Mouse (Mus musculus) hindbrain, embryonic 14.5 days (tissue): Measurements from ENCODE around the gene Nucb1. TPM values are rescaled to one million over a fixed set of nuclear protein-coding genes. Genes with fewer than 3 reads are reported as not detected.
"Not testable (repeated sequence)": the region's sequence is repeated elsewhere in the genome, so short reads cannot be mapped to it uniquely, and the experiment has no call there.

Source experiments
- ATAC-seq: fragments of 200-750 bp; cut with Nextera tagmentation; 2 replicates; pipeline ENCODE4 v1.8.0; 2017; ENCODE audit warnings: moderate number of reproducible peaks, mild to moderate bottlenecking, moderate TSS enrichment, moderate library complexity; ENCODE audit not compliant: low FRiP score
- DNase-seq: peaks from one replicate; pipeline ENCODE4 v3.0.0-alpha.2; 2015; ENCODE audit warnings: low spot score
- H3K27ac ChIP-seq: fragments of 300-500 bp; sonication (generic); 2 replicates; pipeline ENCODE4 v1.5.1; 2014; ENCODE audit warnings: mild to moderate bottlenecking, moderate library complexity
- H3K27me3 ChIP-seq: fragments of 300-500 bp; sonication (generic); 2 replicates; pipeline ENCODE4 v1.6.1; 2014; ENCODE audit warnings: mild to moderate bottlenecking, low read length, mixed read lengths; ENCODE audit not compliant: control insufficient read depth, insufficient read depth
- H3K36me3 ChIP-seq: fragments of 300-500 bp; sonication (generic); replicated peaks from 2 replicates; pipeline ENCODE4 v1.6.1; 2014; ENCODE audit not compliant: control insufficient read depth, insufficient read depth
- H3K4me1 ChIP-seq: fragments of 300-500 bp; sonication (generic); replicated peaks from 2 replicates; pipeline ENCODE4 v1.6.1; 2014; ENCODE audit warnings: antibody characterized with exemption, low read length, mixed read lengths; ENCODE audit not compliant: control insufficient read depth, insufficient read depth
- H3K4me2 ChIP-seq: fragments of 300-500 bp; sonication (generic); replicated peaks from 2 replicates; pipeline ENCODE4 v1.6.1; 2014; ENCODE audit warnings: mild to moderate bottlenecking, moderate library complexity
- H3K4me3 ChIP-seq: fragments of 300-500 bp; sonication (generic); replicated peaks from 2 replicates; pipeline ENCODE4 v1.5.1; 2014; ENCODE audit warnings: mild to moderate bottlenecking, low read length
- H3K9ac ChIP-seq: fragments of 300-500 bp; sonication (generic); 2 replicates; pipeline ENCODE4 v1.6.1; 2014
- H3K9me3 ChIP-seq: fragments of 300-500 bp; sonication (generic); 2 replicates; pipeline ENCODE4 v1.6.1; 2016; ENCODE audit warnings: low read length; ENCODE audit not compliant: control insufficient read depth
- WGBS: fragments of 180-500 bp; shearing (Covaris S2); extraction: QIAGEN DNeasy Blood & Tissue Kit; methylation state at CpG from one replicate; pipeline ENCODE4 v1.1.7; 2014; 5-methylcytosine and 5-hydroxymethylcytosine counted together
- polyA plus RNA-seq: library from polyadenylated mRNA; unstranded; fragments of >200 nt; fragmentation: Nextera tagmentation; extraction: Ambion mirVana; gene quantifications from 2 replicates; pipeline ENCODE4 v1.2.1, GENCODE M21; 2014

Nucb1 gene
- polyA plus RNA-seq, 1 experiment from 2014 or later = 121 TPM

DNA sequence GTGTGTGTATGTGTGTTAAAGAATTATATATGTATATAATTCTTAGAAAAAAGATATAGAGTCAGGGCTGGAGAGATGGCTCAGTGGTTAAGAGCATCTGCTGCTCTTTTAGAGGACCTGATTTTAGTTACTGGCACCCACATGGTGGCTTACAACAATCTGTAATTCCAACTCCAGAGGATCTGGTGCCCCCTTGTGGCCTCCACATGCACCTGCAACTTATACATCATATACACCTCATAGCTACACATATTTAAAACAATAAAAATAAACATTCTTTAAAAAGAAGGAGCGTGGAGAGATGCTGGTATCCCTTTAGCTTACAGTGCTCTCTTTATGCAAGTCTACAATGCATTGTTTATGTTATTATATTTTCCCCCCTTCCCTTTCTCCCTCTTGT lies 34.3 kb upstream of the Nucb1 start:
- Histone ChIP-seq H3K9ac (no peak overlapping the region), H3K4me1 (no peaks in the 10 kb centered on the region), H3K9me3 (no peaks in the 10 kb centered on the region), H3K27me3 (no peaks in the 10 kb centered on the region), H3K36me3 (no peaks in the 10 kb centered on the region), H3K4me3 (no peak overlapping the region), H3K4me2 (no peak overlapping the region), H3K27ac (no peak overlapping the region)
- DNase-seq (no peak), ATAC-seq (no peak)
- 87% methylated on average over 1 of the region's 1 CpGs for WGBS

DNA sequence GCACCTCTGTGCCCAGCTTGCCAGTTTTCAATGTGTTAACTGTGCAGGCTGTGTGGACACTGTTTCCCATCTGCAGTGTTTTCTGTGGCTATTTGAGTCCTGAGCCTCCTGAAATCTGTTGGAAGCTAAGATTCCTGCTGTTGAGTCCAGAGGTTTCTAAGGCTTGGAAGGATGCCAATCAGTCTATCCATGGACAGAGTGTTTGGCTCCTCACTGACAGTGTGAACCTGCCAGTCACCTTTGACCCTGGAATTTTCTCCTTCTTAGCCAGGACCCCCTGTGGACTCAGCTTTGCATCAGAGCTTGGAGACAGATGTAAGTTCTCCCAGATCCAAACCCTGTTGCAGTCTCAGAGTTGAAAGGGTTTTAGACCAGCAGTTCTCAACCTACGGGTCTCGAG lies 30.0 kb upstream of the Nucb1 start:
- no peak overlapping the region for H3K27ac ChIP-seq
- H3K9ac ChIP-seq = no peak overlapping the region
- no peak overlapping the region for H3K4me3 ChIP-seq
- peaks cover 7% of the 10 kb centered on the region; the same call in 1 of the 2 replicates for H3K4me1 ChIP-seq
- no peaks in the 10 kb centered on the region for H3K36me3 ChIP-seq
- WGBS = 79% methylated on average over 2 of the region's 2 CpGs
- no peak overlapping the region for H3K4me2 ChIP-seq
- ATAC-seq (no peak), DNase-seq (no peak)
- no peaks in the 10 kb centered on the region for H3K27me3 ChIP-seq
- no peaks in the 10 kb centered on the region for H3K9me3 ChIP-seq

DNA sequence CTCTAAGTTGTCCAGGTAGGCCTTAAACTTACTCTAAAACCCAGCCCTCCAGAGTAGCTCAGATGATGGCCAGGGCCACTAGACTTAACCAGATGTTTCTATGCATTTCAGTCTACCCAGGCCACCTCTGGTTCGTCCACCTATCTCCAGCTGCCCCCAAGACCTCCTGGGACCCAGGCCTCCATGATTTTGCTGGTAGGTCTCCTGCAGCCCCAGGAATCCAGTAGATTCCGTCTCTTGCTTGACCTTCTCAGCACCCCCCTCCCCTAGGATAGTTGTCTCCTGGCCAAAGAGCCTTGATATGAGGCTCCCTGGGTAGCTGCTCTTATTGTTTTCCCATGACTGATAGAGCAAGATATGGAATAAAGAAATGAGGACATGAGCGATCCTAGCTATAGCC lies 28.9 kb upstream of the Nucb1 start:
- WGBS = 80% methylated on average over 3 of the region's 3 CpGs
- Histone ChIP-seq H3K4me2 (no peak overlapping the region), H3K9me3 (no peaks in the 10 kb centered on the region), H3K9ac (no peak overlapping the region), H3K36me3 (no peaks in the 10 kb centered on the region), H3K27ac (no peak overlapping the region; the same call in 1 of the 2 replicates), H3K4me3 (no peak overlapping the region), H3K27me3 (no peaks in the 10 kb centered on the region), H3K4me1 (peaks cover 7% of the 10 kb centered on the region; the same call in 1 of the 2 replicates)
- no peak for DNase-seq
- ATAC-seq = no peak

DNA sequence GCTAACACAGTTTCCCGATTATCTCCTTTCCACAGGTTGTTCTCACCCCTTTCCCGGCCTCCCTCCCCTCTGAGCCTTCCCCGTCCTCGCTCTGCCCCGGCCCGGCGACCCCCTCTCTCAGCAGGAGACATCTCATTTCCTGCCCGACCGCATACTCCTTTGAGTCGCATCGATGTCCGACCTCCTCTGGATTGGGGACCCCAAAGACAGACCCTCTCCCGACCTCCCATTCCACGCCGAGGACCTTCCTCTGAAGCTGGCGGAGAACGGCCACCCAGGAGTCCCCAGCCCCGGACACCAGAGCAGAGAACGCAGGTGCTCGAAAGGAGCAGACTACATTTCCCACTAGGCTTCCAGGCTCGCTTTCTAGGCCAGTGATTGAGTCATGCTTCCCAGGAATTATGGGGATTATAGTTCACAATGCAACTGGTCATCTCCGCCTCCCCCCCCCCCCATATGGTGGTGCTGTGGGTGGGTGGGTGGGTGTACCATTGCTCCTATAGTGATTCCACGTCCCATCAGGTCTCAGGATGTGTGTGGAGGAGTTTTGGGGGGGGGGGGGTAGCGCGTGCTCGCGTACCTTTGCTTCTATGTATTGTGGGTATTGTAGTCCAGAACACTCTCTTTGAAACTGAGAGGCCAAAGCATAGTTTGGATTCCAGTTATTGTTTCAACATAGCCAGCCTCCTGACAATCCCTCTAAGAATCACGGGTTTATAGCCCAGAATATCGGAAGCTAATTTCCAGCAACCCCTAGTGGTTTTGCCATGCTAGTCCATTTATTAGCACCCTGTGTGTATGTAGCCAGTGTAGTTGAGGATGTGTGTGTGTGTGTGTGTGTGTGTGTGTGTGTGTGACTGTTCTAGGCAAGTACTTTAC lies 28.2 kb upstream of the Nucb1 start:
- WGBS = 2% methylated on average over 28 of the region's 29 CpGs
- peak; percentile 89 for ATAC-seq

GRCm38 (mm10) chr7:45537602-45538001 lies 27.4 kb upstream of the Nucb1 start:
- Histone ChIP-seq H3K9me3 (no peaks in the 10 kb centered on the region), H3K4me1 (peaks cover 7% of the 10 kb centered on the region; the same call in 1 of the 2 replicates), H3K4me2 (peak overlapping the region; percentile 75), H3K9ac (peak overlapping the region; percentile 65), H3K27ac (no peak overlapping the region), H3K27me3 (no peaks in the 10 kb centered on the region), H3K36me3 (no peaks in the 10 kb centered on the region), H3K4me3 (peak overlapping the region; percentile 45)
- 77% methylated on average over 10 of the region's 10 CpGs for WGBS
- no peak for ATAC-seq
- DNase-seq = no peak

More for the DNA sequence above, 28.2 kb upstream of the Nucb1 start:
- Histone ChIP-seq H3K27ac (peak overlapping the region; percentile 16; the same call in 1 of the 2 replicates), H3K9me3 (no peaks in the 10 kb centered on the region), H3K36me3 (no peaks in the 10 kb centered on the region), H3K4me2 (peak overlapping the region; percentile 75), H3K4me3 (peak overlapping the region; percentile 45), H3K9ac (peak overlapping the region; percentile 65), H3K27me3 (no peaks in the 10 kb centered on the region), H3K4me1 (peaks cover 7% of the 10 kb centered on the region; the same call in 1 of the 2 replicates)
- peak; percentile 82 for DNase-seq

DNA sequence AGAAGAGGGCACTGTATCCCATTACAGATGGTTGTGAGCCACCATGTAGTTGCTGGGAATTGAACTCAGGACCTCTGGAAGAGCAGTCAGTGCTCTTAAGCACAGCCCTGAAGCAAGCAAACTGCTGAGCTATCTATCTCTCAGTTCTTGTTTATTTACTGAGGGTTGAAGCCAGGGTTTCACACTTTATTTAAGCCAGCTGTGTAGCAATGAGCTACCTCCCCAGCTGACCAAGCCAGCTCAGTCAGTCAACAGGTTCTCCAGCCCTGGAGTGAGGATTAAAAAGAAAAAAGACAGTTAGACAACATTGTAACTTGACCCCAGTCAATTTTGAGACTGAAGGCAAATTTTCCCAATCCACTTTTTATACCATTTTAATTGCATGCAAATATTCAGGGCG lies 25.5 kb upstream of the Nucb1 start:
- no peak for DNase-seq
- WGBS = 69% methylated on average over 1 of the region's 1 CpGs
- no peak for ATAC-seq
- no peak overlapping the region for H3K4me2 ChIP-seq
- H3K27me3 ChIP-seq = no peaks in the 10 kb centered on the region
- H3K9ac ChIP-seq = no peak overlapping the region
- no peaks in the 10 kb centered on the region for H3K36me3 ChIP-seq
- no peak overlapping the region for H3K27ac ChIP-seq
- no peak overlapping the region for H3K4me3 ChIP-seq
- no peaks in the 10 kb centered on the region for H3K9me3 ChIP-seq
- H3K4me1 ChIP-seq = peaks cover 7% of the 10 kb centered on the region; the same call in 1 of the 2 replicates

GRCm38 (mm10) chr7:45530643-45531042 lies 20.4 kb upstream of the Nucb1 start:
- ATAC-seq (no peak), DNase-seq (no peak)
- Histone ChIP-seq H3K27ac (no peak overlapping the region), H3K4me2 (no peak overlapping the region), H3K9me3 (no peaks in the 10 kb centered on the region), H3K36me3 (no peaks in the 10 kb centered on the region), H3K4me1 (no peaks in the 10 kb centered on the region), H3K4me3 (no peak overlapping the region), H3K27me3 (no peaks in the 10 kb centered on the region), H3K9ac (no peak overlapping the region)
- 79% methylated on average over 2 of the region's 2 CpGs for WGBS

- WGBS = 18% methylated on average over 6 of the region's 6 CpGs
- H3K4me3 ChIP-seq = no peak overlapping the region
- ATAC-seq = no peak
- H3K27ac ChIP-seq = no peak overlapping the region
- no peaks in the 10 kb centered on the region for H3K27me3 ChIP-seq
- H3K4me1 ChIP-seq = peaks cover 10% of the 10 kb centered on the region
- no peaks in the 10 kb centered on the region for H3K9me3 ChIP-seq
- no peak for DNase-seq
- H3K9ac ChIP-seq = no peak overlapping the region
- H3K36me3 ChIP-seq = no peaks in the 10 kb centered on the region
- no peak overlapping the region for H3K4me2 ChIP-seq
Measured at GRCm38 (mm10) chr7:45529461-45529860, 19.3 kb upstream of the Nucb1 start.

GRCm38 (mm10) chr7:45527169-45527568 lies 17.0 kb upstream of the Nucb1 start:
- not testable (repeated sequence) for H3K4me3 ChIP-seq, ATAC-seq
- 93% methylated on average over 6 of the region's 6 CpGs for WGBS

More at GRCm38 (mm10) chr7:45527169-45527568, 17.0 kb upstream of the Nucb1 start:
- not testable (repeated sequence) for H3K27ac ChIP-seq, H3K9ac ChIP-seq, DNase-seq, H3K27me3 ChIP-seq, H3K9me3 ChIP-seq, H3K36me3 ChIP-seq
- H3K4me1 ChIP-seq = peaks cover 18% of the 10 kb centered on the region
- peak overlapping the region; percentile 73; the same call in 1 of the 2 replicates for H3K4me2 ChIP-seq
